Mouse (Mus musculus): ENCODE measurements around the gene Rac3.

DNA sequence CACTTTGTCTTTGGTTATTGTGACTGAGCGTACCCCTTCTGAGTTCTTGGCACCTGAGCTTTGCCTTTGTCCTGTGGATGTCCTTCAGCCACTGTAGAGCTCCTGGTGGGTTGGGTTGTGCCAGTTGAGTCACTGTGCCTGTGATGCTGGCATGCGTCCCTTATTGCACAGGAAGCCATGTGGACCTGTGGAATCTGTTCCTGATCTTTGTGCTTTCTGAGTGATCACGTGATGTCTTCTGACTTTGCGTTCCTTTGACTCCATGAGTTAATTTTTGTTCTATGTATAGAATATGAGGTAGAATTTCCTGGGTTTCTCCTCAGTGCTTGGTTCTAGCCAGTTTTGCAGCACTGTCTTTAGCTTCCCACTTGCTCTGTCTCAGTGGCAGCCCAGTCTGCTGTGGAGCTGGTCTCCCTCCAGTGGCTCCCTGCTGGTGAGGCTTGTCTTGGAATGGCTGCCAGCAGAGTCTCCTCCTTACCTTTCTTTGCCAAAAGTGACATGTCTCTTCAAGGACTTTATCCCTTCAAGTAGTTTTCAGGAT, 28.7 kb upstream of the Rac3 start:
- no peak for TF ChIP-seq MAX (IDR thresholded peaks at IDR 0.05)
- no peak for TF ChIP-seq CTCF (IDR thresholded peaks at IDR 0.05; ENCODE audit: control insufficient read depth, insufficient read depth, insufficient read length)
- no peak for TF ChIP-seq MYOG (IDR thresholded peaks at IDR 0.05; ENCODE audit: control insufficient read depth, extremely low read depth, insufficient read length)
- no peak for TF ChIP-seq MYOD1 (IDR thresholded peaks at IDR 0.05; ENCODE audit: control insufficient read depth, insufficient read length, low read depth)
- no peak for TF ChIP-seq CEBPB (IDR thresholded peaks at IDR 0.05; ENCODE audit: low read depth)
- peak; percentile 64 for TF ChIP-seq USF1 (IDR thresholded peaks at IDR 0.05; ENCODE audit: low read depth)
- no peak for TF ChIP-seq FOSL1 (IDR thresholded peaks at IDR 0.05; ENCODE audit: insufficient read depth, low read length, poor library complexity, severe bottlenecking)

All from C2C12 (cell line).